Mouse (Mus musculus) C3H10T1/2 (cell line): Measurements from ENCODE around the gene Tmem185b. TPM values are rescaled to one million over a fixed set of nuclear protein-coding genes. Genes with fewer than 3 reads are reported as not detected.

Source experiments
- polyA plus RNA-seq, 2 experiments: library from polyadenylated mRNA; unstranded; fragments of >200 nt; fragmentation: generic; extraction: Trizol; gene quantifications; one replicate each; pipeline ENCODE4 v1.2.1; 2012; ENCODE audit warnings: missing spikeins in 2 of 2

Gene Tmem185b
- not detected for polyA plus RNA-seq

DNA sequence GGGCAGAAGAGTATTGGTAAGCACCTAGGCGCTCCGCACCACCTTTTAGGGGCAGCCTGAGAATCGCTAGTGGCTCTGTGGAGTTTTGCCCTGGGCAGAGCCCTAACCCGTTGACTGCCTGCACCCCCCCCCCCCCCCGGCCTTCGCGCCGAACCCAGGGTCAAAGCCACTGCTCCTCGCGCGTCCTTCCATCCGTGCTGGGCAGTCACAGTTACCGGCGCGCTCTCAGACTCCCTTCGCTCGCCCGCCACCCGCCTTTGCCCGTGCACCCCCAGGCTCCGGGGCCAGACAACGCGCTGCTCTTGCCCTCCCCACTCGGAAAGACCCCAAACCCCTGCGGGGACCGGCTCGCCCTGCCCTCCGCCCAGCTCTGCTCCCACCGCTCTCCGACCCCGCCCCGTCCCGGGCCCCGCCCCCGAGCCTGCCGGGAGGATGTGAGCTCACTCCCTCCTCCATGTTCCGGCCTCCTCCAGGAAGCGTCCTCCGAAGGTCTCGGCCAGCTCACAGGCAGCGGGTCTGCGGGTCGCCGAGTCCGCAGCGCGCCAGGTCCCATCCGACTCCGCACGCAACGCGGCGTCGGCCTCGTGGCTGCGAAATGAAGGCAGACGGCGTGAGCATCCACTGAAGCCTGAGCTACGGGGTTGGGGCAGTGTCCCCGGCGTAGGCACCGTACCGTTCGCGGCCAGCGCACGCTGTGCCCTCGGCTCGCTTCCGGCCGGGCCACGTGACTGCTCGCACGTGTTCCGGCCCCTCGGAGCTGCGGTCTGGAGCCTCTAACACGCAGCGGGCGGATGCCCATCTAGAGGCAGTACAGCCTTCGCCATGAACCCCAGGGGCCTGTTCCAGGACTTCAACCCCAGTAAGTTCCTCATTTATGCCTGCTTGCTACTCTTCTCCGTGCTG is at the start of gene Tmem185b:
Gene Tmem185b, plus strand, starts transcription at position 472 of the 903 bp plus-strand sequence.

GRCm38 (mm10) chr1:119504260-119505062 is 21.5 kb upstream of the Tmem185b start, which contains the start of gene Ralb:
TSS of gene Ralb (minus strand) at chr1:119504794.

Other genes starting within 250 kb of the Tmem185b start
- 1 to 10 TPM in 1 of 2 experiments, under 1 TPM in 1; 0.75 to 1.1 TPM for gene Inhbb, start 103.9 kb upstream of the Tmem185b start, polyA plus RNA-seq
- gene Ralb, start 21.4 kb upstream of the Tmem185b start, polyA plus RNA-seq, result 10 to 100 TPM in 1 of 2 experiments, 1 to 10 TPM in 1; 9.0 to 32.8 TPM
- gene Epb41l5, start 122.8 kb downstream of the Tmem185b start, polyA plus RNA-seq, result 1 to 10 TPM in 1 of 2 experiments, under 1 TPM in 1; 0.15 to 1.1 TPM